Mouse (Mus musculus) erythroblast, embryonic 14.5 days (primary cell): ENCODE data around the gene Gm4969.

Experiments
- GATA1 ChIP-seq: IDR thresholded peaks from 2 replicates; pipeline ENCODE4 v1.6.1; 2012; ENCODE audit warnings: low read length, inconsistent platforms, mixed read lengths
- TAL1 ChIP-seq: IDR thresholded peaks from 3 replicates; pipeline ENCODE4 v1.6.1; 2012; ENCODE audit warnings: low read length, inconsistent platforms, mixed read lengths

- TF ChIP-seq TAL1 (no peak), GATA1 (no peak)
Observed at GRCm38 (mm10) chr7:19129396-19129795, 11.2 kb upstream of the Gm4969 start.
